Mouse (Mus musculus): ENCODE results near the gene Psmc3ip. TPM values are rescaled to one million over a fixed set of nuclear protein-coding genes. Genes with fewer than 3 reads are reported as not detected.

Psmc3ip gene
- polyA plus RNA-seq, 2 experiments = 16.8 to 21.6 TPM

GRCm38 (mm10) chr11:101086756-101087681, 8.2 kb downstream of the Psmc3ip start, which contains the start of gene Mlx:
Mlx (plus strand) TSS chr11:101087277.
- 4% methylated on average over 52 of the region's 52 CpGs for WGBS (ENCODE audit: insufficient replicate concordance)
- Histone ChIP-seq H3K4me1 (replicated peaks; ENCODE audit: control insufficient read depth in 2 of 2, insufficient read depth in 2 of 2, low read length in 1 of 2) (peaks cover 15 to 24% of the 10 kb centered on the region in 2 experiments), H3K4me3 (ENCODE audit: insufficient read depth in 1 of 2, low read depth in 2 of 2, low read length in 2 of 2) (peak within 1 kb of the TSS; percentile 66 to 82), H3K36me3 (replicated peaks; ENCODE audit: control insufficient read depth, insufficient read depth, low read depth) (peaks cover 28% of the 10 kb centered on the region), H3K4me2 (ENCODE audit: low read depth) (peak within 1 kb of the TSS; percentile 96), H3K27me3 (ENCODE audit: control insufficient read depth, insufficient read depth, low read length) (no peaks in the 10 kb centered on the region), H3K9me3 (ENCODE audit: control insufficient read depth, low read length) (no peaks in the 10 kb centered on the region), H3K27ac (peak within 1 kb of the TSS; percentile 64), H3K9ac (replicated peaks) (peak within 1 kb of the TSS; percentile 94)
- DNase-seq (ENCODE audit: low read depth in 3 of 3, low spot score in 3 of 3) (peak; percentile 86 to 88 (median 87)), ATAC-seq (ENCODE audit: insufficient read depth) (peak; percentile 76)
- TF ChIP-seq EP300 (IDR thresholded peaks at IDR 0.05; ENCODE audit: low read depth) = no peak
- TF ChIP-seq CTCF (IDR thresholded peaks at IDR 0.05; ENCODE audit: low read depth) = no peak

- Histone ChIP-seq H3K9me3 (ENCODE audit: control insufficient read depth, low read length) (no peaks in the 10 kb centered on the region), H3K9ac (replicated peaks) (peak overlapping the region; percentile 94), H3K4me3 (ENCODE audit: insufficient read depth in 1 of 2, low read depth in 2 of 2, low read length in 2 of 2) (peak overlapping the region in 1 of 2 experiments; percentile 82; a peak in 3 of 4 replicates), H3K4me1 (replicated peaks; ENCODE audit: control insufficient read depth in 2 of 2, insufficient read depth in 2 of 2, low read length in 1 of 2) (peaks cover 23 to 30% of the 10 kb centered on the region in 2 experiments), H3K27ac (peak overlapping the region; percentile 64), H3K4me2 (ENCODE audit: low read depth) (peak overlapping the region; percentile 96), H3K36me3 (replicated peaks; ENCODE audit: control insufficient read depth, insufficient read depth, low read depth) (peaks cover 23% of the 10 kb centered on the region), H3K27me3 (ENCODE audit: control insufficient read depth, insufficient read depth, low read length) (peaks cover 4% of the 10 kb centered on the region)
- 78% methylated on average over 6 of the region's 6 CpGs for WGBS (ENCODE audit: insufficient replicate concordance)
- DNase-seq (ENCODE audit: low read depth in 3 of 3, low spot score in 3 of 3) (no peak), ATAC-seq (ENCODE audit: insufficient read depth) (no peak)
- no peak for TF ChIP-seq CTCF (IDR thresholded peaks at IDR 0.05; ENCODE audit: low read depth)
- TF ChIP-seq EP300 (IDR thresholded peaks at IDR 0.05; ENCODE audit: low read depth) = no peak
Observed at GRCm38 (mm10) chr11:101086323-101086674, 8.9 kb downstream of the Psmc3ip start.

- peaks cover 23 to 32% of the 10 kb centered on the region in 2 experiments for H3K4me1 ChIP-seq (replicated peaks; ENCODE audit: control insufficient read depth in 2 of 2, insufficient read depth in 2 of 2, low read length in 1 of 2)
- H3K4me3 ChIP-seq (ENCODE audit: insufficient read depth in 1 of 2, low read depth in 2 of 2, low read length in 2 of 2) = no peak overlapping the region
- 86% methylated on average over 18 of the region's 18 CpGs for WGBS (ENCODE audit: insufficient replicate concordance)
- no peaks in the 10 kb centered on the region for H3K9me3 ChIP-seq (ENCODE audit: control insufficient read depth, low read length)
- no peak overlapping the region for H3K27ac ChIP-seq
- DNase-seq (ENCODE audit: low read depth in 3 of 3, low spot score in 3 of 3) = no peak
- peak overlapping the region; percentile 96 for H3K4me2 ChIP-seq (ENCODE audit: low read depth)
- no peak for TF ChIP-seq EP300 (IDR thresholded peaks at IDR 0.05; ENCODE audit: low read depth)
- H3K9ac ChIP-seq (replicated peaks) = no peak overlapping the region
- H3K36me3 ChIP-seq (replicated peaks; ENCODE audit: control insufficient read depth, insufficient read depth, low read depth) = peaks cover 19% of the 10 kb centered on the region
- peaks cover 9% of the 10 kb centered on the region for H3K27me3 ChIP-seq (ENCODE audit: control insufficient read depth, insufficient read depth, low read length)
- no peak for ATAC-seq (ENCODE audit: insufficient read depth)
Observed at GRCm38 (mm10) chr11:101085617-101086322, 9.5 kb downstream of the Psmc3ip start.

- Histone ChIP-seq H3K9ac (replicated peaks) (no peak overlapping the region), H3K36me3 (replicated peaks; ENCODE audit: control insufficient read depth, insufficient read depth, low read depth) (peaks cover 11% of the 10 kb centered on the region), H3K4me2 (ENCODE audit: low read depth) (no peak overlapping the region), H3K27me3 (ENCODE audit: control insufficient read depth, insufficient read depth, low read length) (peaks cover 19% of the 10 kb centered on the region), H3K4me3 (ENCODE audit: insufficient read depth in 1 of 2, low read depth in 2 of 2, low read length in 2 of 2) (no peak overlapping the region), H3K9me3 (ENCODE audit: control insufficient read depth, low read length) (no peaks in the 10 kb centered on the region), H3K4me1 (replicated peaks; ENCODE audit: control insufficient read depth in 2 of 2, insufficient read depth in 2 of 2, low read length in 1 of 2) (peaks cover 23 to 32% of the 10 kb centered on the region in 2 experiments), H3K27ac (no peak overlapping the region)
- TF ChIP-seq CTCF (IDR thresholded peaks at IDR 0.05; ENCODE audit: low read depth) (no peak), EP300 (IDR thresholded peaks at IDR 0.05; ENCODE audit: low read depth) (no peak)
- WGBS (ENCODE audit: insufficient replicate concordance) = 85% methylated on average over 12 of the region's 12 CpGs
- no peak for ATAC-seq (ENCODE audit: insufficient read depth)
- no peak for DNase-seq (ENCODE audit: low read depth in 3 of 3, low spot score in 3 of 3)
Observed at GRCm38 (mm10) chr11:101084811-101085210, 10.4 kb downstream of the Psmc3ip start.

GRCm38 (mm10) chr11:101084246-101084645, 11.0 kb downstream of the Psmc3ip start:
- Histone ChIP-seq H3K4me1 (replicated peaks; ENCODE audit: control insufficient read depth in 2 of 2, insufficient read depth in 2 of 2, low read length in 1 of 2) (peaks cover 23 to 32% of the 10 kb centered on the region in 2 experiments), H3K36me3 (replicated peaks; ENCODE audit: control insufficient read depth, insufficient read depth, low read depth) (peaks cover 5% of the 10 kb centered on the region), H3K4me3 (ENCODE audit: insufficient read depth in 1 of 2, low read depth in 2 of 2, low read length in 2 of 2) (no peak overlapping the region), H3K9ac (replicated peaks) (no peak overlapping the region), H3K27me3 (ENCODE audit: control insufficient read depth, insufficient read depth, low read length) (peaks cover 24% of the 10 kb centered on the region), H3K27ac (no peak overlapping the region), H3K4me2 (ENCODE audit: low read depth) (no peak overlapping the region), H3K9me3 (ENCODE audit: control insufficient read depth, low read length) (no peaks in the 10 kb centered on the region)
- no peak for TF ChIP-seq EP300 (IDR thresholded peaks at IDR 0.05; ENCODE audit: low read depth)
- TF ChIP-seq CTCF (IDR thresholded peaks at IDR 0.05; ENCODE audit: low read depth) = no peak
- 82% methylated on average over 14 of the region's 14 CpGs for WGBS (ENCODE audit: insufficient replicate concordance)
- no peak for DNase-seq (ENCODE audit: low read depth in 3 of 3, low spot score in 3 of 3)
- no peak for ATAC-seq (ENCODE audit: insufficient read depth)

All from liver, embryonic 14.5 days (tissue).